Mouse (Mus musculus): ENCODE data around the gene Pla2g3. TPM values are rescaled to one million over a fixed set of nuclear protein-coding genes. Genes with fewer than 3 reads are reported as not detected.

Gene Pla2g3
- polyA plus RNA-seq, 1 experiment from 2014 or later: 1.1 TPM

DNA sequence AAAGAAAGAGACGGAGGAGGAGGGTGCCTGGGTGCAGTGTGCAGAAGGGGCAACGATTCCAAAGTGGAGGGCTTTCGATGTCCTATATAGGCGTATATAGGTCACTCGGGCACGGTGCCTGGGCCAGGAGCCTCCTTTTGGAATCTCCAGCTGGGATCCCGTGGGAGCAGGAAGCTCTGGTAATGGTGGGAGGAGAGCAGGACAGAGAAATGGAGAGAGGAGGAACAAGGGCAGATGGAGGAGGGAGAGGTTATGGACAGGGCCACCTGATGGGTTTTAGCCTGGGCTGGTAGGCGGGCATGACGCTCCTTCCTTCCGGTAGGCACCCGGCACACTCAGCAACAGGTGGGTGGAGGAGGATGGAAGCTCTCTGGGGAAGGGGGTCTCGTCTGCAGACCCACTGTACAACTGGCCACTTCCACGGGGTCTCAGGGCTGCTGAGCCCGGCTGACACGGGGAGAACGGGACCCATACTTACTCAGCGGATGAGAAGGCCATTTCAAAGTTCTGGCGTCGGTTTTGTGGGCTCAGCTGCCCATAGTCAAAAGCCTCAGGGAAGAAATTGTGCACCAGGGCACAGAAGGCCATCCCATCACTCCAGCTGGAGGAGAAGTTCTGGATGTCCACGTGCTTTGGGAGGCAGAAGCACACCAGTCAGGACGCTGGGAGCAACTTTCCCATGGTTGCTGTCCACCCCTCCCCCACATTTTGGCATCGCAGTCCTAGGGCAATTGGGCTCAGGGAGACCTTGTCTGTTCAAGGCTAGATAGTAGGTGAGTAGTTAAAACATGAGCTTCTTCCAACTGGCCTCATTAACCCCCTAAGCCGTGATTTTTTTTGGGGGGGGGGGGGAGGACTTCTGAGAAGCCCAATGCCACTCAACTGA lies 33.5 kb downstream of the Pla2g3 start:
- H3K36me3 ChIP-seq: peaks cover 71% of the 10 kb centered on the region
- no peak overlapping the region for H3K9ac ChIP-seq
- H3K9me3 ChIP-seq (replicated peaks): no peaks in the 10 kb centered on the region
- 84% methylated on average over 23 of the region's 23 CpGs for WGBS
- no peak for ATAC-seq (ENCODE audit: insufficient number of reproducible peaks, low FRiP score, low TSS enrichment, low read depth)
- no peak overlapping the region for H3K4me2 ChIP-seq (replicated peaks)
- H3K27me3 ChIP-seq: peaks cover 1% of the 10 kb centered on the region
- no peak overlapping the region for H3K27ac ChIP-seq (replicated peaks)
- no peak overlapping the region for H3K4me3 ChIP-seq (replicated peaks)
- H3K4me1 ChIP-seq: peaks cover 15% of the 10 kb centered on the region

DNA sequence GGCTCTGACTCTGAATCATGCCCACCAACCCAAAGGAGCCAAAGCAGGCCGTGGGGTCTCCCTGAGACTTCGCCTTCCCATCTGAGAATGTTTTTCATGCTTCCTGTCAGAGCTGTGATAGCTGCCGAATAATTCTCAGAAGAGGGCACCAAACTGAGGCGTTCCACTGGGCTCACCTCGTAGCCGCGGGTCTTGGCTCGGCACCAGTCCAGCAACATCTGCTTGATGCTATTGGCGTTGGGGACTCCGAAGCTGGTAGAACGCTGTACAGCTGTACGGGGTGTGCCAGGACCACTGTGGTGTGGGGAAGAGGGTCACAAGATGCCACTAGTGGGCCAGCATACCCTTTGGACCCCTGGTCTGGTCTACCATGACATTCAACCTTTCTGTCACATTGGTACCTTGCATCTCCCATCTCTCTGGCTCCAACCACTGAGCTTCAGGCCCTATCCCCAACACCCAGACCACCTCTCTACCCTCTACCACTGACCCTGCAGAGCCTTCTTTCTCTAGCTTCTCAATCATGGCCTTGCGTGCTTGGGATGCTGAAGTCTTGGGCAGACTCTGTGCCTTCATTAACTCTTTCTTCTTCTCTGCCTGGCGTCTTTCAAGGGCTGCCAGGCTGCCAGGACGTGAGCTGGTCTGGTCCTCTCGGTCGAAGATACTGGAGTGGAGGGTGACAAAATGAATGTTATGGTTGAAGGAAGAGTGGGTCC lies 34.4 kb downstream of the Pla2g3 start:
- H3K36me3 ChIP-seq: peaks cover 79% of the 10 kb centered on the region
- ATAC-seq (ENCODE audit: insufficient number of reproducible peaks, low FRiP score, low TSS enrichment, low read depth): no peak
- peaks cover 6% of the 10 kb centered on the region for H3K4me1 ChIP-seq
- H3K27me3 ChIP-seq: no peaks in the 10 kb centered on the region
- WGBS: 94% methylated on average over 17 of the region's 17 CpGs
- no peak overlapping the region for H3K9ac ChIP-seq
- H3K4me2 ChIP-seq (replicated peaks): no peak overlapping the region
- H3K4me3 ChIP-seq (replicated peaks): no peak overlapping the region
- H3K9me3 ChIP-seq (replicated peaks): no peaks in the 10 kb centered on the region
- no peak overlapping the region for H3K27ac ChIP-seq (replicated peaks)

GRCm38 (mm10) chr11:3523840-3524582 lies 35.9 kb downstream of the Pla2g3 start:
- no peaks in the 10 kb centered on the region for H3K4me1 ChIP-seq
- no peak overlapping the region for H3K4me3 ChIP-seq (replicated peaks)
- H3K27me3 ChIP-seq: no peaks in the 10 kb centered on the region
- ATAC-seq (ENCODE audit: insufficient number of reproducible peaks, low FRiP score, low TSS enrichment, low read depth): no peak
- WGBS: 82% methylated on average over 7 of the region's 7 CpGs
- no peak overlapping the region for H3K27ac ChIP-seq (replicated peaks)
- no peak overlapping the region for H3K4me2 ChIP-seq (replicated peaks)
- H3K9ac ChIP-seq: no peak overlapping the region
- H3K9me3 ChIP-seq (replicated peaks): no peaks in the 10 kb centered on the region
- peaks cover 95% of the 10 kb centered on the region for H3K36me3 ChIP-seq

DNA sequence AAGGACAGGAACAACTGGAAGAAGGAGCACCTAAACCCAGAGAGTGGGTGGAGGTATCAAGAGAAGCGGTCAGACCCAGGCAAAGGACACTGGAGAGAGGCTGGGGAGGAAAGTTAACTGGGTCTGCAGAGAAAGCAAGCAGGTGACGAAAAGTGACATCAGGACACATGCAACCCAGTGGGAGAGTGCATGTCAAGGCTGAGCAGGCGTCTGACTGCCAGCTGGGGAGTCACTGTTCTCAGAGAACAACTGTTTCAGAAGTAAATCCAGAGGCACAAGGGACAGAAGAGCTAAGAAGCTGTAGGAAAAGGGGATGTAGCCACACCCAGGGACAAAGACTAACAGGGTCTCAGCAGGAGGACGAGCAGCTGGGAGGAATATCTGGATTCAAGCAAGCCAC lies 37.5 kb downstream of the Pla2g3 start:
- Histone ChIP-seq H3K27me3 (no peaks in the 10 kb centered on the region), H3K9ac (no peak overlapping the region), H3K4me2 (replicated peaks) (no peak overlapping the region), H3K4me1 (no peaks in the 10 kb centered on the region), H3K36me3 (peaks cover 98% of the 10 kb centered on the region), H3K9me3 (replicated peaks) (no peaks in the 10 kb centered on the region), H3K27ac (replicated peaks) (no peak overlapping the region), H3K4me3 (replicated peaks) (no peak overlapping the region)
- ATAC-seq (ENCODE audit: insufficient number of reproducible peaks, low FRiP score, low TSS enrichment, low read depth): no peak
- WGBS: 73% methylated on average over 4 of the region's 4 CpGs

DNA sequence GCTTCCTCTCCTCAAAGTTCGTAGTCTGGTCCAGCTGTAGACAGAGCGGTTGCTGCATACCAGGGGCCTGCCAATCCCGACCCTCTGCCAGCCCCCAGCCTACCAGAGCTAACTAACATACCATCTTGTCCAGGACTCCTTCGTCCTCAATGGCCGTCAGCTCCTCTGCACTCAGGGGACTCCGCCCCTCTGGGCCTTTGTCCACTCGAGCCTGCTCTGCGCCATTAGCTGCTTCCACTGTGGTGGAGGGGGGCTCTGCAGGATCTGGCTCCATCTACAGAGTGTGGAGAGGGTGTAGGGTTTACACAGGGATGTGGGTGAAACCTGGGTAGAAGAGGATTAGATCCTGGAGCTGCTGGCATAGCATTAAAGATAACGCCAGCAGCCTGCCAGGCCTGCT lies 38.1 kb downstream of the Pla2g3 start:
- H3K4me2 ChIP-seq (replicated peaks): no peak overlapping the region
- no peak overlapping the region for H3K27ac ChIP-seq (replicated peaks)
- H3K9ac ChIP-seq: no peak overlapping the region
- no peaks in the 10 kb centered on the region for H3K27me3 ChIP-seq
- H3K9me3 ChIP-seq (replicated peaks): no peaks in the 10 kb centered on the region
- H3K4me1 ChIP-seq: no peaks in the 10 kb centered on the region
- ATAC-seq (ENCODE audit: insufficient number of reproducible peaks, low FRiP score, low TSS enrichment, low read depth): no peak
- H3K36me3 ChIP-seq: peaks cover 98% of the 10 kb centered on the region
- WGBS: 79% methylated on average over 9 of the region's 9 CpGs
- no peak overlapping the region for H3K4me3 ChIP-seq (replicated peaks)

GRCm38 (mm10) chr11:3526979-3527738 lies 39.1 kb downstream of the Pla2g3 start:
- ATAC-seq (ENCODE audit: insufficient number of reproducible peaks, low FRiP score, low TSS enrichment, low read depth): no peak
- Histone ChIP-seq H3K4me2 (replicated peaks) (0 out of 2 replicates have a peak overlapping the region, but pooled peaks have one; percentile 10), H3K4me1 (no peaks in the 10 kb centered on the region), H3K27ac (replicated peaks) (no peak overlapping the region; the same call in 1 of the 2 replicates), H3K9ac (no peak overlapping the region), H3K27me3 (no peaks in the 10 kb centered on the region), H3K9me3 (replicated peaks) (no peaks in the 10 kb centered on the region), H3K36me3 (peaks cover 98% of the 10 kb centered on the region), H3K4me3 (replicated peaks) (no peak overlapping the region)
- WGBS: 90% methylated on average over 24 of the region's 24 CpGs

- H3K27me3 ChIP-seq: no peaks in the 10 kb centered on the region
- 0 out of 2 replicates have a peak, but pooled peaks have one; percentile 26 for ATAC-seq (ENCODE audit: insufficient number of reproducible peaks, low FRiP score, low TSS enrichment, low read depth)
- H3K4me1 ChIP-seq: no peaks in the 10 kb centered on the region
- H3K27ac ChIP-seq (replicated peaks): no peak overlapping the region; the same call in 1 of the 2 replicates
- no peak overlapping the region for H3K9ac ChIP-seq
- peaks cover 98% of the 10 kb centered on the region for H3K36me3 ChIP-seq
- H3K9me3 ChIP-seq (replicated peaks): no peaks in the 10 kb centered on the region
- 81% methylated on average over 8 of the region's 8 CpGs for WGBS
- H3K4me2 ChIP-seq (replicated peaks): 0 out of 2 replicates have a peak overlapping the region, but pooled peaks have one; percentile 10
- H3K4me3 ChIP-seq (replicated peaks): no peak overlapping the region
Measured at GRCm38 (mm10) chr11:3527766-3528165, 39.7 kb downstream of the Pla2g3 start.

- Histone ChIP-seq H3K4me2 (replicated peaks) (no peak overlapping the region), H3K4me3 (replicated peaks) (no peak overlapping the region), H3K36me3 (peaks cover 98% of the 10 kb centered on the region), H3K4me1 (no peaks in the 10 kb centered on the region), H3K9ac (no peak overlapping the region), H3K9me3 (replicated peaks) (no peaks in the 10 kb centered on the region), H3K27ac (replicated peaks) (no peak overlapping the region), H3K27me3 (no peaks in the 10 kb centered on the region)
- WGBS: 91% methylated on average over 6 of the region's 6 CpGs
- no peak for ATAC-seq (ENCODE audit: insufficient number of reproducible peaks, low FRiP score, low TSS enrichment, low read depth)
Measured at GRCm38 (mm10) chr11:3528208-3528607, 40.1 kb downstream of the Pla2g3 start.

DNA sequence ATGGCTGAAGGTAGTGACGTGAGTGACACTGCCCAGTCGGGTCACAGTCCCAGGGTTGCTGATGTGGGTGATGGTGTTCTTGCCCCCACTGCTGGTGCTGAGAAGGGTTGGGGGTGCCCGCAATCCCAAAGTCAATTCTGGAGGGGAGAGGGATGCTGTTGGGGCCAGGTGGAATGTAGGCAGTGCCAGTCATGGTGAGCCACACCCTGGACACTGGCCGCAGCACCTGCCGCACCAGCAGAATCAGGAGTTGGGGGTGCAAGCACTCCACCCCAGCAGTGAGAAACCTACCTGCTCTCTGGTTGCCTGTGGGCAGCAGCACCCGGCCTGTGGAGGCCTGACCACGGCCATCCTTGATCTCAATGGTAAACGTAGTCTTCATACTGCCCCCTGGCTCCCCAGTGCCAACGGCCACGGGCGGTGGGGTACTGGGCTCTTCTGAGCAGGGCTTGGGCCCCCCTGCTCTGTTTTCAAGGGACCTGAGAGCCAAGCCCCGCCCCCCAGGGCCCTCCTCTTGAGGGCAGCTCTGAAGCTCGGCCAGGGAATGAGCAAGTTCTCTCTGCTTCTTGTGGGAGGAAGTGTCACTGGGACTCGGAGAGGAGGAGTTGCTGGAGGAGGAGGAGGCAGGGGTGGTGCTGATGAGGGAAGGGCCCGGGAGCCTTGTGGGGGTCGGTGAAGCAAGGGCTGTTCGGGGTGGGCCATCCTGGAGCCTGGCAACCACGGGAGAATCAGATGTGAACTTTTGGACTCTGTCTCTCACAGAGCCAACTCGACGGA lies 41.6 kb downstream of the Pla2g3 start:
- H3K4me3 ChIP-seq (replicated peaks): no peak overlapping the region
- ATAC-seq (ENCODE audit: insufficient number of reproducible peaks, low FRiP score, low TSS enrichment, low read depth): no peak
- 79% methylated on average over 20 of the region's 20 CpGs for WGBS
- no peak overlapping the region for H3K4me2 ChIP-seq (replicated peaks)
- peaks cover 1% of the 10 kb centered on the region for H3K4me1 ChIP-seq
- H3K27ac ChIP-seq (replicated peaks): no peak overlapping the region
- peaks cover 92% of the 10 kb centered on the region for H3K36me3 ChIP-seq
- H3K27me3 ChIP-seq: no peaks in the 10 kb centered on the region
- no peak overlapping the region for H3K9ac ChIP-seq
- H3K9me3 ChIP-seq (replicated peaks): no peaks in the 10 kb centered on the region

GRCm38 (mm10) chr11:3530731-3531130 lies 42.6 kb downstream of the Pla2g3 start:
- ATAC-seq (ENCODE audit: insufficient number of reproducible peaks, low FRiP score, low TSS enrichment, low read depth): no peak
- no peaks in the 10 kb centered on the region for H3K27me3 ChIP-seq
- H3K4me1 ChIP-seq: peaks cover 9% of the 10 kb centered on the region
- H3K27ac ChIP-seq (replicated peaks): no peak overlapping the region
- 96% methylated on average over 3 of the region's 3 CpGs for WGBS
- peaks cover 82% of the 10 kb centered on the region for H3K36me3 ChIP-seq
- H3K9me3 ChIP-seq (replicated peaks): no peaks in the 10 kb centered on the region
- no peak overlapping the region for H3K4me3 ChIP-seq (replicated peaks)
- no peak overlapping the region for H3K9ac ChIP-seq
- H3K4me2 ChIP-seq (replicated peaks): no peak overlapping the region
